ENCODE assay signal across 19 mouse cellular contexts in genomic region chr16:11482189-11482588, GRCm38 (mm10).
A peak's percentile ranks its signal among the peaks of the same experiment; 100 is the strongest.
DNase-seq lines count a peak whose midpoint lies in the region; ATAC-seq and TF ChIP-seq lines count a peak whose summit lies in the region.
"Had no signal": no experiment of that assay in that cellular context is flagged by ENCODE, and none has a peak within 500 bp of the region (broad histone marks: within the 10 kb centered on the region; RNA-seq: fewer than 3 reads in every experiment).

No protein-coding gene starts in this region.

- H3K4me3 ChIP-seq in intestine, embryonic 15.5 days (replicated peaks): no peak overlapping the region
- H3K4me3 ChIP-seq in intestine, postnatal 0 days (ENCODE audit: low read depth, low read length): no peak overlapping the region
- H3K4me3 ChIP-seq: embryonic facial prominence, embryonic 12.5 days; limb, embryonic 12.5 days; midbrain, embryonic 10.5 days had no signal

- H3K4me1 ChIP-seq in intestine, embryonic 15.5 days (replicated peaks): 0 out of 2 replicates have a peak, but pooled peaks cover 2% of the 10 kb centered on the region
- no peaks in the 10 kb centered on the region for H3K4me1 ChIP-seq in intestine, postnatal 0 days (replicated peaks; ENCODE audit: control insufficient read depth, insufficient read depth, low read length)
- H3K4me1 ChIP-seq: embryonic facial prominence, embryonic 12.5 days; limb, embryonic 12.5 days; midbrain, embryonic 10.5 days had no signal

- H3K36me3 ChIP-seq in intestine, embryonic 15.5 days: no peaks in the 10 kb centered on the region
- H3K36me3 ChIP-seq in intestine, postnatal 0 days (ENCODE audit: control insufficient read depth, insufficient read depth): no peaks in the 10 kb centered on the region
- H3K36me3 ChIP-seq: embryonic facial prominence, embryonic 12.5 days; limb, embryonic 12.5 days; midbrain, embryonic 10.5 days had no signal

- no peaks in the 10 kb centered on the region for H3K27me3 ChIP-seq in intestine, embryonic 15.5 days (replicated peaks)
- no peaks in the 10 kb centered on the region for H3K27me3 ChIP-seq in intestine, postnatal 0 days (replicated peaks; ENCODE audit: control insufficient read depth, insufficient read depth, low read length)
- H3K27me3 ChIP-seq: embryonic facial prominence, embryonic 12.5 days; limb, embryonic 12.5 days had no signal

- no peak for ATAC-seq in intestine, embryonic 15.5 days
- ATAC-seq in intestine, postnatal 0 days: no peak
- ATAC-seq: activated CD4-positive, CD25-positive, alpha-beta regulatory T cell, adult 4 months; forebrain, embryonic 16.5 days had no signal

- 0 out of 2 replicates have a peak overlapping the region, but pooled peaks have one; percentile 9 for H3K27ac ChIP-seq in intestine, embryonic 15.5 days
- H3K27ac ChIP-seq in intestine, postnatal 0 days (ENCODE audit: low read depth, low read length): no peak overlapping the region
- H3K27ac ChIP-seq: embryonic facial prominence, embryonic 12.5 days; hindbrain, embryonic 14.5 days; limb, embryonic 12.5 days; liver, embryonic 14.5 days; macrophage; midbrain, embryonic 10.5 days had no signal

- no peak for TF ChIP-seq CTCF in intestine, postnatal 0 days (IDR thresholded peaks at IDR 0.05; ENCODE audit: low read depth)

- 86% methylated on average over 2 of the region's 2 CpGs for WGBS in intestine, embryonic 15.5 days
- 74% methylated on average over 2 of the region's 2 CpGs for WGBS in intestine, postnatal 0 days

- no peak overlapping the region for H3K9ac ChIP-seq in intestine, embryonic 15.5 days
- H3K9ac ChIP-seq in intestine, postnatal 0 days (ENCODE audit: low read depth, low read length): no peak overlapping the region
- H3K9ac ChIP-seq: embryonic facial prominence, embryonic 12.5 days; hindbrain, embryonic 14.5 days; limb, embryonic 12.5 days; liver, embryonic 14.5 days had no signal

- peak; percentile 20 for DNase-seq in 3134 (ENCODE audit: extremely low read depth, insufficient read length, low spot score)
- peak; percentile 57 for DNase-seq in Muller cell, postnatal 12 days (ENCODE audit: inconsistent ontology term)
- DNase-seq in gastrocnemius, postnatal 4 days (ENCODE audit: low spot score in 2 of 2): peak; percentile 26 to 71
- no peak for DNase-seq in kidney, adult 18-20 months
- DNase-seq in kidney, postnatal 10 days: no peak
- DNase-seq: adrenal gland, postnatal 14 days; cerebellum, adult 9-11 months; heart, postnatal 14 days; spleen, adult 18-20 months had no signal

- H3K9me3 ChIP-seq in intestine, embryonic 15.5 days: no peaks in the 10 kb centered on the region
- H3K9me3 ChIP-seq in intestine, postnatal 0 days (ENCODE audit: control insufficient read depth): no peaks in the 10 kb centered on the region
- H3K9me3 ChIP-seq: embryonic facial prominence, embryonic 12.5 days; limb, embryonic 12.5 days; midbrain, embryonic 10.5 days had no signal

- no peak overlapping the region for H3K4me2 ChIP-seq in intestine, embryonic 15.5 days (replicated peaks)
- no peak overlapping the region for H3K4me2 ChIP-seq in intestine, postnatal 0 days (replicated peaks; ENCODE audit: low read depth)
- H3K4me2 ChIP-seq: embryonic facial prominence, embryonic 12.5 days; hindbrain, embryonic 14.5 days; limb, embryonic 12.5 days had no signal

Comparison
In these comparisons a context has a peak if more than half of its experiments do, and no peak if none do; other contexts are left out.
1. DNase-seq: peak in 3134 (single experiment), Muller cell, postnatal 12 days (single experiment) and gastrocnemius, postnatal 4 days (2 of 2); none in kidney, adult 18-20 months (single experiment) and kidney, postnatal 10 days (single experiment).